Mouse (Mus musculus): ENCODE measurements around the gene Dgki. TPM values are rescaled to one million over a fixed set of nuclear protein-coding genes. Genes with fewer than 3 reads are reported as not detected.

The Dgki gene
- polyA plus RNA-seq, 1 experiment from 2014 or later = 9.9 TPM

GRCm38 (mm10) chr6:37261236-37261852 lies 38.6 kb downstream of the Dgki start:
- Histone ChIP-seq H3K27me3 (no peaks in the 10 kb centered on the region), H3K4me1 (no peaks in the 10 kb centered on the region), H3K9ac (replicated peaks) (no peak overlapping the region), H3K9me3 (peaks cover 3% of the 10 kb centered on the region; the same call in 1 of the 2 replicates), H3K4me3 (no peak overlapping the region), H3K27ac (replicated peaks) (no peak overlapping the region), H3K36me3 (0 out of 2 replicates have a peak, but pooled peaks cover 4% of the 10 kb centered on the region), H3K4me2 (replicated peaks) (no peak overlapping the region)
- ATAC-seq (replicated peaks) = no peak
- WGBS = 90% methylated on average over 10 of the region's 10 CpGs

- WGBS = 89% methylated on average over 7 of the region's 7 CpGs
- Histone ChIP-seq H3K27me3 (no peaks in the 10 kb centered on the region), H3K4me2 (replicated peaks) (no peak overlapping the region), H3K36me3 (no peaks in the 10 kb centered on the region), H3K9me3 (no peaks in the 10 kb centered on the region), H3K4me3 (no peak overlapping the region), H3K4me1 (no peaks in the 10 kb centered on the region), H3K9ac (replicated peaks) (no peak overlapping the region), H3K27ac (replicated peaks) (no peak overlapping the region)
- no peak for ATAC-seq (replicated peaks)
These were observed 41.3 kb downstream of the Dgki start for GRCm38 (mm10) chr6:37258662-37259061.

- Histone ChIP-seq H3K9me3 (no peaks in the 10 kb centered on the region), H3K4me2 (replicated peaks) (no peak overlapping the region), H3K27me3 (no peaks in the 10 kb centered on the region), H3K9ac (replicated peaks) (no peak overlapping the region), H3K36me3 (no peaks in the 10 kb centered on the region), H3K4me1 (no peaks in the 10 kb centered on the region), H3K4me3 (no peak overlapping the region), H3K27ac (replicated peaks) (no peak overlapping the region)
- WGBS = 50% methylated on average over 8 of the region's 8 CpGs
- ATAC-seq (replicated peaks) = no peak
These were observed 45.8 kb downstream of the Dgki start for GRCm38 (mm10) chr6:37254144-37254543.

- H3K9me3 ChIP-seq = no peaks in the 10 kb centered on the region
- H3K9ac ChIP-seq (replicated peaks) = no peak overlapping the region
- H3K4me1 ChIP-seq = no peaks in the 10 kb centered on the region
- no peak overlapping the region for H3K4me3 ChIP-seq
- H3K36me3 ChIP-seq = no peaks in the 10 kb centered on the region
- no peaks in the 10 kb centered on the region for H3K27me3 ChIP-seq
- no peak overlapping the region for H3K4me2 ChIP-seq (replicated peaks)
- WGBS = 91% methylated on average over 4 of the region's 4 CpGs
- H3K27ac ChIP-seq (replicated peaks) = no peak overlapping the region
- no peak for ATAC-seq (replicated peaks)
These were observed 47.4 kb downstream of the Dgki start for GRCm38 (mm10) chr6:37252536-37252935.

GRCm38 (mm10) chr6:37250671-37251070 lies 49.3 kb downstream of the Dgki start:
- H3K27ac ChIP-seq (replicated peaks) = no peak overlapping the region
- WGBS = 92% methylated on average over 2 of the region's 2 CpGs
- H3K4me1 ChIP-seq = peaks cover 5% of the 10 kb centered on the region
- no peak for ATAC-seq (replicated peaks)
- no peaks in the 10 kb centered on the region for H3K36me3 ChIP-seq
- no peak overlapping the region for H3K9ac ChIP-seq (replicated peaks)
- no peak overlapping the region for H3K4me3 ChIP-seq
- H3K9me3 ChIP-seq = no peaks in the 10 kb centered on the region
- H3K27me3 ChIP-seq = no peaks in the 10 kb centered on the region
- no peak overlapping the region for H3K4me2 ChIP-seq (replicated peaks)

GRCm38 (mm10) chr6:37245757-37246156 lies 54.2 kb downstream of the Dgki start:
- 30% methylated on average over 7 of the region's 7 CpGs for WGBS
- H3K27me3 ChIP-seq = no peaks in the 10 kb centered on the region
- no peak overlapping the region for H3K4me2 ChIP-seq (replicated peaks)
- peak overlapping the region; percentile 58 for H3K27ac ChIP-seq (replicated peaks)
- peak; percentile 47; the same call in 1 of the 2 replicates for ATAC-seq (replicated peaks)
- no peak overlapping the region for H3K9ac ChIP-seq (replicated peaks)
- H3K36me3 ChIP-seq = no peaks in the 10 kb centered on the region
- no peaks in the 10 kb centered on the region for H3K9me3 ChIP-seq
- no peak overlapping the region for H3K4me3 ChIP-seq
- H3K4me1 ChIP-seq = peaks cover 33% of the 10 kb centered on the region

GRCm38 (mm10) chr6:37244074-37244473 lies 55.9 kb downstream of the Dgki start:
- WGBS = 91% methylated on average over 11 of the region's 11 CpGs
- no peaks in the 10 kb centered on the region for H3K9me3 ChIP-seq

GRCm38 (mm10) chr6:37242769-37243121 lies 57.2 kb downstream of the Dgki start:
- H3K27ac ChIP-seq (replicated peaks) = peak overlapping the region; percentile 78
- H3K4me3 ChIP-seq = no peak overlapping the region
- H3K27me3 ChIP-seq = no peaks in the 10 kb centered on the region
- H3K9me3 ChIP-seq = no peaks in the 10 kb centered on the region
- H3K9ac ChIP-seq (replicated peaks) = no peak overlapping the region
- H3K4me2 ChIP-seq (replicated peaks) = no peak overlapping the region
- peaks cover 33% of the 10 kb centered on the region for H3K4me1 ChIP-seq
- no peaks in the 10 kb centered on the region for H3K36me3 ChIP-seq
- WGBS = 44% methylated on average over 5 of the region's 5 CpGs
- no peak for ATAC-seq (replicated peaks)

More at GRCm38 (mm10) chr6:37244074-37244473, 55.9 kb downstream of the Dgki start:
- H3K36me3 ChIP-seq = no peaks in the 10 kb centered on the region
- H3K9ac ChIP-seq (replicated peaks) = no peak overlapping the region
- H3K27ac ChIP-seq (replicated peaks) = no peak overlapping the region
- H3K27me3 ChIP-seq = no peaks in the 10 kb centered on the region
- H3K4me2 ChIP-seq (replicated peaks) = no peak overlapping the region
- H3K4me3 ChIP-seq = no peak overlapping the region
- peaks cover 33% of the 10 kb centered on the region for H3K4me1 ChIP-seq
- ATAC-seq (replicated peaks) = no peak

GRCm38 (mm10) chr6:37242100-37242768 lies 57.8 kb downstream of the Dgki start:
- Histone ChIP-seq H3K27ac (replicated peaks) (peak overlapping the region; percentile 78), H3K27me3 (no peaks in the 10 kb centered on the region), H3K4me3 (no peak overlapping the region), H3K4me1 (peaks cover 33% of the 10 kb centered on the region), H3K36me3 (no peaks in the 10 kb centered on the region), H3K4me2 (replicated peaks) (no peak overlapping the region), H3K9me3 (no peaks in the 10 kb centered on the region), H3K9ac (replicated peaks) (no peak overlapping the region)
- 51% methylated on average over 6 of the region's 6 CpGs for WGBS
- ATAC-seq (replicated peaks) = no peak

- no peak overlapping the region for H3K4me3 ChIP-seq
- peak overlapping the region; percentile 75 for H3K27ac ChIP-seq (replicated peaks)
- H3K27me3 ChIP-seq = no peaks in the 10 kb centered on the region
- H3K9me3 ChIP-seq = no peaks in the 10 kb centered on the region
- H3K9ac ChIP-seq (replicated peaks) = no peak overlapping the region
- no peaks in the 10 kb centered on the region for H3K36me3 ChIP-seq
- no peak for ATAC-seq (replicated peaks)
- H3K4me2 ChIP-seq (replicated peaks) = no peak overlapping the region
- peaks cover 33% of the 10 kb centered on the region for H3K4me1 ChIP-seq
- WGBS = 72% methylated on average over 4 of the region's 4 CpGs
These were observed 58.5 kb downstream of the Dgki start for GRCm38 (mm10) chr6:37241434-37241833.

- Histone ChIP-seq H3K4me2 (replicated peaks) (no peak overlapping the region), H3K27me3 (no peaks in the 10 kb centered on the region), H3K4me3 (no peak overlapping the region), H3K9me3 (no peaks in the 10 kb centered on the region), H3K9ac (replicated peaks) (no peak overlapping the region), H3K27ac (replicated peaks) (no peak overlapping the region), H3K4me1 (peaks cover 22% of the 10 kb centered on the region), H3K36me3 (no peaks in the 10 kb centered on the region)
- ATAC-seq (replicated peaks) = no peak
- 83% methylated on average over 7 of the region's 7 CpGs for WGBS
These were observed 59.8 kb downstream of the Dgki start for GRCm38 (mm10) chr6:37240140-37240539.

GRCm38 (mm10) chr6:37236893-37237292 lies 63.1 kb downstream of the Dgki start:
- H3K4me3 ChIP-seq = no peak overlapping the region
- no peak overlapping the region for H3K9ac ChIP-seq (replicated peaks)
- H3K36me3 ChIP-seq = no peaks in the 10 kb centered on the region
- no peak overlapping the region for H3K27ac ChIP-seq (replicated peaks)
- no peaks in the 10 kb centered on the region for H3K27me3 ChIP-seq
- H3K9me3 ChIP-seq = no peaks in the 10 kb centered on the region
- no peak overlapping the region for H3K4me2 ChIP-seq (replicated peaks)
- 65% methylated on average over 2 of the region's 2 CpGs for WGBS
- ATAC-seq (replicated peaks) = no peak
- peaks cover 6% of the 10 kb centered on the region for H3K4me1 ChIP-seq

- H3K27ac ChIP-seq (replicated peaks) = no peak overlapping the region
- H3K9me3 ChIP-seq = no peaks in the 10 kb centered on the region
- H3K9ac ChIP-seq (replicated peaks) = no peak overlapping the region
- no peak overlapping the region for H3K4me3 ChIP-seq
- no peak overlapping the region for H3K4me2 ChIP-seq (replicated peaks)
- H3K4me1 ChIP-seq = no peaks in the 10 kb centered on the region
- no peaks in the 10 kb centered on the region for H3K27me3 ChIP-seq
- 64% methylated on average over 6 of the region's 6 CpGs for WGBS
- H3K36me3 ChIP-seq = no peaks in the 10 kb centered on the region
- ATAC-seq (replicated peaks) = no peak
These were observed 68.8 kb downstream of the Dgki start for GRCm38 (mm10) chr6:37231148-37231547.
